Mouse (Mus musculus) heart, embryonic 13.5 days (tissue): ENCODE results near the gene Mrpl23. TPM values are rescaled to one million over a fixed set of nuclear protein-coding genes. Genes with fewer than 3 reads are reported as not detected.

Source experiments
- ATAC-seq: fragments of 200-750 bp; cut with Nextera tagmentation; 2 replicates; pipeline ENCODE4 v1.8.0; 2017; ENCODE audit warnings: moderate TSS enrichment; ENCODE audit not compliant: insufficient number of reproducible peaks, low FRiP score, low TSS enrichment; ENCODE audit errors: extremely low read depth
- H3K27ac ChIP-seq: fragments of 300-500 bp; sonication (generic); replicated peaks from 2 replicates; pipeline ENCODE4 v1.5.1; 2015; ENCODE audit warnings: moderate library complexity, mild to moderate bottlenecking, inconsistent platforms
- H3K27me3 ChIP-seq: fragments of 300-500 bp; sonication (generic); replicated peaks from 2 replicates; pipeline ENCODE4 v1.6.1; 2015; ENCODE audit warnings: mild to moderate bottlenecking, inconsistent platforms
- H3K36me3 ChIP-seq: fragments of 300-500 bp; sonication (generic); 2 replicates; pipeline ENCODE4 v1.6.1; 2015; ENCODE audit warnings: mild to moderate bottlenecking, inconsistent platforms
- H3K4me1 ChIP-seq: fragments of 300-500 bp; sonication (generic); 2 replicates; pipeline ENCODE4 v1.6.1; 2015; ENCODE audit warnings: inconsistent platforms
- H3K4me2 ChIP-seq: fragments of 300-500 bp; sonication (generic); 2 replicates; pipeline ENCODE4 v1.6.1; 2015; ENCODE audit warnings: inconsistent platforms, mild to moderate bottlenecking, moderate library complexity
- H3K4me3 ChIP-seq: fragments of 300-500 bp; sonication (generic); 2 replicates; pipeline ENCODE4 v1.5.1; 2015; ENCODE audit warnings: moderate library complexity, mild to moderate bottlenecking, inconsistent platforms
- H3K9ac ChIP-seq: fragments of 300-500 bp; sonication (generic); 2 replicates; pipeline ENCODE4 v1.6.1; 2015; ENCODE audit warnings: inconsistent platforms, mild to moderate bottlenecking, moderate library complexity
- H3K9me3 ChIP-seq: fragments of 300-500 bp; sonication (generic); 2 replicates; pipeline ENCODE4 v1.6.1; 2016; ENCODE audit warnings: inconsistent platforms
- WGBS: fragments of 180-500 bp; shearing (Covaris S2); methylation state at CpG from one replicate; pipeline ENCODE4 v1.1.7; 2015; ENCODE audit warnings: mixed read lengths; 5-methylcytosine and 5-hydroxymethylcytosine counted together
- polyA plus RNA-seq: library from polyadenylated mRNA; unstranded; fragments of >200 nt; fragmentation: Nextera tagmentation; extraction: Ambion mirVana; gene quantifications from 2 replicates; pipeline ENCODE4 v1.2.1, GENCODE M21; 2015

Gene Mrpl23
- polyA plus RNA-seq, 1 experiment from 2014 or later = 17.7 TPM

GRCm38 (mm10) chr7:142575491-142575890 is 43.0 kb downstream of the Mrpl23 start:
- peak overlapping the region; percentile 68 for H3K4me2 ChIP-seq
- H3K4me3 ChIP-seq = peak overlapping the region; percentile 62
- no peaks in the 10 kb centered on the region for H3K27me3 ChIP-seq
- peak overlapping the region; percentile 94 for H3K27ac ChIP-seq
- H3K9ac ChIP-seq = peak overlapping the region; percentile 90
- 72% methylated on average over 12 of the region's 12 CpGs for WGBS
- no peak for ATAC-seq
- peaks cover 9% of the 10 kb centered on the region for H3K36me3 ChIP-seq
- peaks cover 76% of the 10 kb centered on the region for H3K4me1 ChIP-seq
- H3K9me3 ChIP-seq = peaks cover 8% of the 10 kb centered on the region

GRCm38 (mm10) chr7:142575971-142576370 is 43.5 kb downstream of the Mrpl23 start:
- Histone ChIP-seq H3K9ac (peak overlapping the region; percentile 90), H3K9me3 (peaks cover 12% of the 10 kb centered on the region), H3K27me3 (no peaks in the 10 kb centered on the region), H3K36me3 (peaks cover 9% of the 10 kb centered on the region), H3K4me1 (peaks cover 71% of the 10 kb centered on the region), H3K4me3 (peak overlapping the region; percentile 62), H3K27ac (peak overlapping the region; percentile 94), H3K4me2 (peak overlapping the region; percentile 68)
- no peak for ATAC-seq
- 70% methylated on average over 5 of the region's 5 CpGs for WGBS

GRCm38 (mm10) chr7:142576472-142577326 is 44.2 kb downstream of the Mrpl23 start:
- Histone ChIP-seq H3K4me1 (peaks cover 63% of the 10 kb centered on the region), H3K27me3 (no peaks in the 10 kb centered on the region), H3K4me2 (peak overlapping the region; percentile 68), H3K9ac (peak overlapping the region; percentile 90), H3K9me3 (peaks cover 18% of the 10 kb centered on the region), H3K27ac (peak overlapping the region; percentile 94), H3K4me3 (peak overlapping the region; percentile 62), H3K36me3 (peaks cover 9% of the 10 kb centered on the region)
- 64% methylated on average over 25 of the region's 25 CpGs for WGBS
- ATAC-seq = no peak

- Histone ChIP-seq H3K27ac (peak overlapping the region; percentile 94), H3K4me3 (peak overlapping the region; percentile 62), H3K36me3 (peaks cover 9% of the 10 kb centered on the region), H3K4me1 (peaks cover 51% of the 10 kb centered on the region), H3K4me2 (peak overlapping the region; percentile 68), H3K9me3 (peaks cover 18% of the 10 kb centered on the region), H3K27me3 (no peaks in the 10 kb centered on the region), H3K9ac (peak overlapping the region; percentile 90)
- WGBS = 45% methylated on average over 23 of the region's 26 CpGs
- peak; percentile 59; the same call in 1 of the 2 replicates for ATAC-seq
Observed at GRCm38 (mm10) chr7:142577806-142578423, 45.4 kb downstream of the Mrpl23 start.

GRCm38 (mm10) chr7:142579069-142579468 is 46.6 kb downstream of the Mrpl23 start:
- peak overlapping the region; percentile 94 for H3K27ac ChIP-seq
- H3K4me2 ChIP-seq = peak overlapping the region; percentile 68
- no peak for ATAC-seq
- no peak overlapping the region for H3K4me3 ChIP-seq
- WGBS = 58% methylated on average over 5 of the region's 5 CpGs
- H3K9me3 ChIP-seq = peaks cover 18% of the 10 kb centered on the region
- H3K36me3 ChIP-seq = peaks cover 9% of the 10 kb centered on the region
- peaks cover 40% of the 10 kb centered on the region for H3K4me1 ChIP-seq
- H3K27me3 ChIP-seq = no peaks in the 10 kb centered on the region
- no peak overlapping the region for H3K9ac ChIP-seq

GRCm38 (mm10) chr7:142580121-142580879 is 47.8 kb downstream of the Mrpl23 start:
- H3K4me1 ChIP-seq = peaks cover 27% of the 10 kb centered on the region

GRCm38 (mm10) chr7:142581186-142581585 is 48.7 kb downstream of the Mrpl23 start:
- H3K4me3 ChIP-seq = no peak overlapping the region
- peaks cover 19% of the 10 kb centered on the region for H3K4me1 ChIP-seq
- 59% methylated on average over 7 of the region's 7 CpGs for WGBS
- peaks cover 7% of the 10 kb centered on the region for H3K36me3 ChIP-seq
- no peak overlapping the region for H3K27ac ChIP-seq
- H3K4me2 ChIP-seq = peak overlapping the region; percentile 63
- H3K27me3 ChIP-seq = no peaks in the 10 kb centered on the region
- no peak overlapping the region for H3K9ac ChIP-seq
- peaks cover 18% of the 10 kb centered on the region for H3K9me3 ChIP-seq
- ATAC-seq = no peak

More at GRCm38 (mm10) chr7:142580121-142580879, 47.8 kb downstream of the Mrpl23 start:
- 49% methylated on average over 26 of the region's 26 CpGs for WGBS
- ATAC-seq = no peak
- H3K9me3 ChIP-seq = peaks cover 18% of the 10 kb centered on the region
- H3K36me3 ChIP-seq = peaks cover 9% of the 10 kb centered on the region
- peak overlapping the region; percentile 74 for H3K4me2 ChIP-seq
- peak overlapping the region; percentile 45 for H3K4me3 ChIP-seq
- H3K27me3 ChIP-seq = no peaks in the 10 kb centered on the region
- H3K27ac ChIP-seq = no peak overlapping the region
- H3K9ac ChIP-seq = peak overlapping the region; percentile 69

- H3K4me2 ChIP-seq = peak overlapping the region; percentile 63
- H3K27ac ChIP-seq = no peak overlapping the region
- peaks cover 18% of the 10 kb centered on the region for H3K4me1 ChIP-seq
- H3K27me3 ChIP-seq = no peaks in the 10 kb centered on the region
- 44% methylated on average over 20 of the region's 20 CpGs for WGBS
- H3K9ac ChIP-seq = no peak overlapping the region
- peak overlapping the region; percentile 38 for H3K4me3 ChIP-seq
- ATAC-seq = no peak
- peaks cover 18% of the 10 kb centered on the region for H3K9me3 ChIP-seq
- peaks cover 1% of the 10 kb centered on the region for H3K36me3 ChIP-seq
Observed at GRCm38 (mm10) chr7:142581656-142582228, 49.3 kb downstream of the Mrpl23 start.

- Histone ChIP-seq H3K36me3 (no peaks in the 10 kb centered on the region), H3K4me3 (no peak overlapping the region), H3K27me3 (no peaks in the 10 kb centered on the region), H3K9me3 (peaks cover 15% of the 10 kb centered on the region), H3K27ac (no peak overlapping the region), H3K4me2 (no peak overlapping the region), H3K4me1 (peaks cover 23% of the 10 kb centered on the region), H3K9ac (no peak overlapping the region)
- WGBS = 50% methylated on average over 1 of the region's 1 CpGs
- no peak for ATAC-seq
Observed at GRCm38 (mm10) chr7:142584882-142585281, 52.4 kb downstream of the Mrpl23 start.

GRCm38 (mm10) chr7:142585890-142586289 is 53.4 kb downstream of the Mrpl23 start:
- H3K27ac ChIP-seq = no peak overlapping the region

More at GRCm38 (mm10) chr7:142585890-142586289, 53.4 kb downstream of the Mrpl23 start:
- H3K27me3 ChIP-seq = no peaks in the 10 kb centered on the region
- no peak overlapping the region for H3K9ac ChIP-seq
- H3K4me1 ChIP-seq = peaks cover 31% of the 10 kb centered on the region
- no peak for ATAC-seq
- H3K4me2 ChIP-seq = no peak overlapping the region
- 0 out of 2 replicates have a peak, but pooled peaks cover 7% of the 10 kb centered on the region for H3K9me3 ChIP-seq
- H3K4me3 ChIP-seq = no peak overlapping the region
- 85% methylated on average over 3 of the region's 3 CpGs for WGBS
- no peaks in the 10 kb centered on the region for H3K36me3 ChIP-seq
